Mouse (Mus musculus): ENCODE data around the gene Ankrd27. TPM values are rescaled to one million over a fixed set of nuclear protein-coding genes. Genes with fewer than 3 reads are reported as not detected.

Gene Ankrd27
- polyA plus RNA-seq, 1 experiment = 12.8 TPM

DNA sequence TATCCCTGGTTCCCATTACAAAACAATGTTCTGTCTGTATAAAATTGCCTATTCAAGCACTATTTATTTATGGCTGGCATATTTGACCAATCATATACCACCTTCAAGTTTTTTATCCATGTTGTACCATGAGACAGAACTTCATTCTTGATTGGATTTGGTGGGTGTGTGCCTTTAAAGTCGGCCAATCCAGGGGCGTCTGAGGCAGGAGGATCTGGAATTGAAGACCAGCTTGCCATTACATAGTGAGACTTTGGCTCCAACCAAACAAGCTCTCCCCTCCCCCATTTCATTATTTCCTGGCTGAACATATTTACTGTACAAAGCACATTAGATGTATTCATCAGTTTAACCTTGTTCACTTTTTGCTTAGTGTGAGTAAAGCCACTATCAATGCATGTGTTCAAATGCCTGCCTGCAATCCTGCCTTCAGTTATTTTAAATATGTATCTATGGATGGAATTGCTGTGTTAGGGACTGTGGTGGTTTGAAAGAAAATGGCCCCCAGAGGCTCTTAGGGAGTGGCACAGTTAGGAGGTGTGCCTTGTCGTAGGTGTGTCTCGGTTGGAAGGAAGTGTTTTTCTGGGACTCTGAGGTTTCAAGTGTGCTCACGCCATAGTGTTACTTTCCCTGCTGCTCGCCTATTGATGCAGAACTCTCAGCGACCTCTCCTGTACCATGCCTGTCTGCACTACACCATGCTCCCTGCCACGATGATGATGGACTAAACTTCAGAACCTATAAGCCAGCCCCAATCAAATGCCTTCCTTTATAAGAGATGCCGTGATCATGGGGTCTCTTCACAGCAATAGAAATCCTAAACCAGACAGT lies 62.4 kb downstream of the Ankrd27 start:
- Histone ChIP-seq H3K27ac (ENCODE audit: control insufficient read depth, insufficient read depth, low read depth, low read length) (no peak overlapping the region), H3K4me3 (ENCODE audit: control insufficient read depth, low read depth, low read length) (no peak overlapping the region), H3K27me3 (ENCODE audit: control insufficient read depth, insufficient read depth, low read length) (no peaks in the 10 kb centered on the region), H3K4me1 (ENCODE audit: control insufficient read depth, insufficient read depth, low read length) (peaks cover 5% of the 10 kb centered on the region), H3K36me3 (ENCODE audit: control insufficient read depth, insufficient read depth, low read length) (no peaks in the 10 kb centered on the region; the same call in 1 of the 2 replicates)
- TF ChIP-seq POLR2A (IDR thresholded peaks at IDR 0.05; ENCODE audit: control insufficient read depth, low read depth, low read length) (no peak), CTCF (IDR thresholded peaks at IDR 0.05; ENCODE audit: control insufficient read depth, insufficient read depth, insufficient replicate concordance, low read depth, low read length) (no peak)

DNA sequence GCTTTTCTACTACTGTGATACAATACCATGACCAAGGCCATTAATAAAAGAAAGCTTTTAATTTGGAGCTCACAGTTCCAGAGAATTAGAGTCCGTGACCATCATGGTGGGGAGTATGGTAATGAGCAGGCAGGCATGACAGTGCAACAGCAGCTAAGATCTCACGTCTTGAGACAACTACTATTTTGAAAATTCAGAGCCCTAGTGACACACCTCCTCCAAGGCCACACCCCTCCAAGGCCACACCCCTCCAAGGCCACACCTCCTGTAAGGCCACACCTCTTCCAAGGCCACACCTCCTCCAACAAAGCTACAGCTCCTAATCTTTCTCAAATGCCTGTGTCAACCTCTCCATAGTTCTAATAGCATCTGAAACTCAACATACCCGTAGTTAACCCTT lies 63.0 kb downstream of the Ankrd27 start:
- no peak overlapping the region for H3K27ac ChIP-seq (ENCODE audit: control insufficient read depth, insufficient read depth, low read depth, low read length)
- no peak for TF ChIP-seq POLR2A (IDR thresholded peaks at IDR 0.05; ENCODE audit: control insufficient read depth, low read depth, low read length)
- no peak for TF ChIP-seq CTCF (IDR thresholded peaks at IDR 0.05; ENCODE audit: control insufficient read depth, insufficient read depth, insufficient replicate concordance, low read depth, low read length)
- H3K27me3 ChIP-seq (ENCODE audit: control insufficient read depth, insufficient read depth, low read length) = no peaks in the 10 kb centered on the region
- H3K36me3 ChIP-seq (ENCODE audit: control insufficient read depth, insufficient read depth, low read length) = no peaks in the 10 kb centered on the region; the same call in 1 of the 2 replicates
- peaks cover 5% of the 10 kb centered on the region for H3K4me1 ChIP-seq (ENCODE audit: control insufficient read depth, insufficient read depth, low read length)
- H3K4me3 ChIP-seq (ENCODE audit: control insufficient read depth, low read depth, low read length) = no peak overlapping the region

DNA sequence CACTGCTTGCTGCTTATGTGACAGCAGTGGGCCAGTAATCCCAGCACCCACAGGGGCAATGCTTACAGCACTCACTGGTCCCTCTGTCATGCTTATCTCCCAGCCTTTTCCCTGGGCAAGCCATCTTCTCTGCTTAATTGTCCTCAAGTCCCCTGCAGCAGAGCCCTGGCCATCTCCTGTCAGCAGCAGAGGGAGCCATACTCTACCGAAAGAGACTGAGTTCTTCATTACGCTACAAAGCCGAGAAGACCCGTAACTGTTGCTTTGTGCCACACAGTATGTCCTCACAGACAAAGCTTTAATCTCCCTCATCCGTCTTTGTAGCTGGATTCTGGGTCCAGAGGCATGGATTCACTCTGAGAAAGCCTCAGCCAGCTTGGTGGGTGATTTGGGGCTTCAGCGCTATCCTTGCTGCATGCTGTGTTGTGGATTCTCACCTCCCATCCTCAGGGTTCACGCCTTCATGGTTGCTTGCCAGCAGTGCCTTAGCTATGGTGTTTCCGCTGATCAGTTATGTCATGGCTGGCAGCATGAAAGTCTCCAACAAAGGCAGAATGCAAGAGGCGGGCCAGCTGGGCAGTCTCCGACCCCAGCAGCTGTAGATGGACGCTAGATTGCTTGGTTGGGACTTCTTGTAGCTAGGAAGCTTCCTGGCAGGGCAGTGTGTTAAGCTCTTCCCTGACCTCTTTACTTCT lies 64.8 kb downstream of the Ankrd27 start:
- H3K4me1 ChIP-seq (ENCODE audit: control insufficient read depth, insufficient read depth, low read length) = peaks cover 3% of the 10 kb centered on the region; the same call in 1 of the 2 replicates
- no peak overlapping the region for H3K27ac ChIP-seq (ENCODE audit: control insufficient read depth, insufficient read depth, low read depth, low read length)
- no peaks in the 10 kb centered on the region for H3K36me3 ChIP-seq (ENCODE audit: control insufficient read depth, insufficient read depth, low read length)
- no peaks in the 10 kb centered on the region for H3K27me3 ChIP-seq (ENCODE audit: control insufficient read depth, insufficient read depth, low read length)
- H3K4me3 ChIP-seq (ENCODE audit: control insufficient read depth, low read depth, low read length) = no peak overlapping the region
- TF ChIP-seq POLR2A (IDR thresholded peaks at IDR 0.05; ENCODE audit: control insufficient read depth, low read depth, low read length) = no peak
- peak; percentile 40; the same call in 1 of the 2 replicates for TF ChIP-seq CTCF (IDR thresholded peaks at IDR 0.05; ENCODE audit: control insufficient read depth, insufficient read depth, insufficient replicate concordance, low read depth, low read length)

GRCm38 (mm10) chr7:35651583-35652270 lies 65.7 kb downstream of the Ankrd27 start:
- no peak overlapping the region for H3K4me3 ChIP-seq (ENCODE audit: control insufficient read depth, low read depth, low read length)
- TF ChIP-seq POLR2A (IDR thresholded peaks at IDR 0.05; ENCODE audit: control insufficient read depth, low read depth, low read length) (no peak), CTCF (IDR thresholded peaks at IDR 0.05; ENCODE audit: control insufficient read depth, insufficient read depth, insufficient replicate concordance, low read depth, low read length) (no peak)

DNA sequence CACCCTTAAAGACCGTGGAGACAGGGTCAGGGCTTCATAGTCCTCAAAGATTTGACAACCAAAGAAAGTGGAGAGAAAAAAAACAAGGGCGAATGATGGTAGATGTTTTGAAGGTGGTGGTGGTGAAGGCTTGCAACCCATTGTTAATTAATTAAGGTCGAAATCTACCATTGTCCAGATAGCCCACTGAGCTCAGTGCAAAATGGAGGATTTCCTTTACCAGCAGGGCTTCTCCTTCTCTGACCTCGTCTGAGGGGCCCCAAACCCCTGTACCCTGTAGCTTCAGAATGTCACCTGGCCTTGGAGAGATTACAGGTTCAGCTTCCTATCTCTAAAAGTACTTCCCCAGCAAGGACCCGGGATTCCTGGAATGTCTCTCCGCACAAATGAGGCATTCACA lies 71.8 kb downstream of the Ankrd27 start:
- Histone ChIP-seq H3K27ac (ENCODE audit: control insufficient read depth, insufficient read depth, low read depth, low read length) (no peak overlapping the region), H3K27me3 (ENCODE audit: control insufficient read depth, insufficient read depth, low read length) (no peaks in the 10 kb centered on the region), H3K4me3 (ENCODE audit: control insufficient read depth, low read depth, low read length) (no peak overlapping the region), H3K36me3 (ENCODE audit: control insufficient read depth, insufficient read depth, low read length) (no peaks in the 10 kb centered on the region), H3K4me1 (ENCODE audit: control insufficient read depth, insufficient read depth, low read length) (peaks cover 4% of the 10 kb centered on the region)
- TF ChIP-seq CTCF (IDR thresholded peaks at IDR 0.05; ENCODE audit: control insufficient read depth, insufficient read depth, insufficient replicate concordance, low read depth, low read length) = no peak
- no peak for TF ChIP-seq POLR2A (IDR thresholded peaks at IDR 0.05; ENCODE audit: control insufficient read depth, low read depth, low read length)

More at GRCm38 (mm10) chr7:35651583-35652270, 65.7 kb downstream of the Ankrd27 start:
- H3K27ac ChIP-seq (ENCODE audit: control insufficient read depth, insufficient read depth, low read depth, low read length) = no peak overlapping the region
- H3K36me3 ChIP-seq (ENCODE audit: control insufficient read depth, insufficient read depth, low read length) = no peaks in the 10 kb centered on the region
- no peaks in the 10 kb centered on the region for H3K27me3 ChIP-seq (ENCODE audit: control insufficient read depth, insufficient read depth, low read length)
- peaks cover 3% of the 10 kb centered on the region; the same call in 1 of the 2 replicates for H3K4me1 ChIP-seq (ENCODE audit: control insufficient read depth, insufficient read depth, low read length)

- Histone ChIP-seq H3K36me3 (ENCODE audit: control insufficient read depth, insufficient read depth, low read length) (no peaks in the 10 kb centered on the region), H3K4me3 (ENCODE audit: control insufficient read depth, low read depth, low read length) (no peak overlapping the region), H3K27me3 (ENCODE audit: control insufficient read depth, insufficient read depth, low read length) (no peaks in the 10 kb centered on the region), H3K27ac (ENCODE audit: control insufficient read depth, insufficient read depth, low read depth, low read length) (no peak overlapping the region), H3K4me1 (ENCODE audit: control insufficient read depth, insufficient read depth, low read length) (peaks cover 4% of the 10 kb centered on the region)
- TF ChIP-seq POLR2A (IDR thresholded peaks at IDR 0.05; ENCODE audit: control insufficient read depth, low read depth, low read length) (no peak), CTCF (IDR thresholded peaks at IDR 0.05; ENCODE audit: control insufficient read depth, insufficient read depth, insufficient replicate concordance, low read depth, low read length) (peak; percentile 92)
Observed at GRCm38 (mm10) chr7:35659173-35659572, 73.1 kb downstream of the Ankrd27 start.

All from testis, adult 2 months (tissue).